ENCODE assay signal across 8 mouse cellular contexts in the genomic region with DNA sequence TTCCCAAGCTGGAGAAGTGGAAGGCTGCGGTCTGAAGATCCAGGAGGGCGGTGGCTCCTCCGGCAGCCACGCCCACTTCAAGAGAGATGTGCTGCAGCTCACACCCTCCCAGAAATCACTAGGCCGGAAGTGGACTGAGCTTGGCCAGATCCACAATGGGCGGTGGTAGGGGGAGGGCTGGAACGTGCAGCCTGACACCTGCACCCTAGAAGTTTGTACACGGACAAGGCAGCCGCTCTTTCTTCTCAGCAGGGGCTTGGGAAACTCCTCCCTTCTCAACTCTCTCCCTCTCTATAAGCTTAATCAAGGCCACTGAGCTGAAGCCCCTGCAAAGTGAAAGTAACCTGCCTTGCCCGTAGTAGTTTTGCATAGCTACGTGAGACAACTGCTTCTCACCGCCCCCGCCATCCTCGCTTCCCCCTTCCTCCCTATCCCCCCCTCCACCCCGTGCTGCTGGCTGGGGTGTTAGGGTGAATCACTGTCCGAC.
DNase-seq lines count a peak whose midpoint lies in the region; ATAC-seq and TF ChIP-seq lines count a peak whose summit lies in the region.

No protein-coding gene starts in this region.

- ATAC-seq in heart, embryonic 15.5 days (replicated peaks; ENCODE audit: insufficient number of reproducible peaks, insufficient read depth, low FRiP score, low read depth), result peak; percentile 91

- H3K27me3 ChIP-seq in heart, embryonic 15.5 days, result no peaks in the 10 kb centered on the region
- no peaks in the 10 kb centered on the region for H3K27me3 ChIP-seq in megakaryocyte, embryonic 14.5 days (replicated peaks)

- H3K4me3 ChIP-seq in embryonic fibroblast, embryonic 13.5 days (ENCODE audit: insufficient read depth, low read length), result peak overlapping the region; percentile 35
- peak overlapping the region; percentile 51 for H3K4me3 ChIP-seq in heart, embryonic 15.5 days
- H3K4me3 ChIP-seq in megakaryocyte, embryonic 14.5 days (replicated peaks), result peak overlapping the region; percentile 93

- peak; percentile 53; the same call in 1 of the 2 replicates for TF ChIP-seq POLR2A in embryonic fibroblast, embryonic 13.5 days (IDR thresholded peaks at IDR 0.05; ENCODE audit: low read depth, low read length)

- no peaks in the 10 kb centered on the region for H3K36me3 ChIP-seq in heart, embryonic 15.5 days
- H3K36me3 ChIP-seq in megakaryocyte, embryonic 14.5 days (replicated peaks; ENCODE audit: low read length), result peaks cover 5% of the 10 kb centered on the region

- peaks cover under 1% of the 10 kb centered on the region; the same call in 1 of the 2 replicates for H3K4me1 ChIP-seq in embryonic fibroblast, embryonic 13.5 days (ENCODE audit: control insufficient read depth, insufficient read depth, low read length)
- peaks cover 32% of the 10 kb centered on the region for H3K4me1 ChIP-seq in heart, embryonic 15.5 days (replicated peaks)
- H3K4me1 ChIP-seq in megakaryocyte, embryonic 14.5 days, result peaks cover 86% of the 10 kb centered on the region

- peak overlapping the region; percentile 73 for H3K4me2 ChIP-seq in heart, embryonic 15.5 days

- no peak overlapping the region for H3K27ac ChIP-seq in embryonic fibroblast, embryonic 13.5 days (ENCODE audit: insufficient read depth, low read length)
- peak overlapping the region; percentile 84 for H3K27ac ChIP-seq in heart, embryonic 15.5 days

- TF ChIP-seq CTCF in embryonic fibroblast, embryonic 13.5 days (IDR thresholded peaks at IDR 0.05; ENCODE audit: borderline replicate concordance, insufficient read depth, low read length), result no peak

- under 1% methylated on average over 16 of the region's 16 CpGs for WGBS in heart, embryonic 15.5 days

- H3K9ac ChIP-seq in heart, embryonic 15.5 days, result peak overlapping the region; percentile 48

- DNase-seq in CD4-positive, CD25-positive, alpha-beta regulatory T cell, adult 2 months (ENCODE audit: low read depth, low spot score), result peak; percentile 85
- DNase-seq in adrenal gland, adult (ENCODE audit: inconsistent age in 2 of 2, low spot score in 1 of 2), result peak; percentile 86 to 95
- DNase-seq in kidney, postnatal 10 days, result peak; percentile 87
- DNase-seq in spleen, adult 12 weeks (ENCODE audit: low spot score), result peak; percentile 35
- no peak for DNase-seq in layer of hippocampus, adult 9-10 months (ENCODE audit: low spot score)

- no peaks in the 10 kb centered on the region for H3K9me3 ChIP-seq in heart, embryonic 15.5 days (replicated peaks)
- H3K9me3 ChIP-seq in megakaryocyte, embryonic 14.5 days, result no peaks in the 10 kb centered on the region

Comparison
In these comparisons a context has a peak if more than half of its experiments do, and no peak if none do; other contexts are left out.
1. H3K4me3 ChIP-seq: peak in every context shown above with its lines; median percentile 93 in megakaryocyte, embryonic 14.5 days; 51 in heart, embryonic 15.5 days; 35 in embryonic fibroblast, embryonic 13.5 days.